Mouse (Mus musculus) stomach, adult 2 months (tissue): ENCODE results near the gene Oasl1. TPM values are rescaled to one million over a fixed set of nuclear protein-coding genes. Genes with fewer than 3 reads are reported as not detected.

Experiments
- polyA plus RNA-seq: library from polyadenylated mRNA; depleted of rRNA; stranded (reverse); fragments of >200 nt; gene quantifications from 2 replicates; pipeline ENCODE4 v1.2.3, GENCODE M21; 2012; rRNA removed

Oasl1 gene
- polyA plus RNA-seq, result 63.9 and 113 TPM in 2 replicates

DNA sequence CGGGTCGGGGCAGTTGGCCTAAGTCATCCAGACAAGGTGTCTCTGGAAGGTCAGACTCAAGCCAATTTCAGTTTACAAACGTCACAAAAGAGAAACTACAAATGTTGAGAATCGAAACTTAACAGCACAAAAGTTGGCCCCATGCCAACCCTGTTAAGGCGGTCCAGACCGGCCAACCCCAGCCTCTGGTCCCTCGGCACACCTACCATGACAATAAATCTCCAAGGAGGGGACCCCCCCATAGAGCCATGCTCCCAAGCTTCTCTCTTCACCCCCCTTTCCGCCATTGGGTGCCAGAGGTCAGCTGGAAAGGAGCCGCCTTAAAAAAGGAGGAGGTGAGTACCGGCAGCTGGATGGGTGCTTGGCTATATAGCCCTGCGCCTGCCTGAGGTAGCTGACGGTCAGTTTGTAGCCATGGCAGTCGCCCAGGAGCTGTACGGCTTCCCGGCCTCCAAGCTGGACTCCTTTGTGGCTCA lies at the start of gene Oasl1:
Oasl1 (plus strand) TSS at position 243 of the 476 bp plus-strand sequence.

DNA sequence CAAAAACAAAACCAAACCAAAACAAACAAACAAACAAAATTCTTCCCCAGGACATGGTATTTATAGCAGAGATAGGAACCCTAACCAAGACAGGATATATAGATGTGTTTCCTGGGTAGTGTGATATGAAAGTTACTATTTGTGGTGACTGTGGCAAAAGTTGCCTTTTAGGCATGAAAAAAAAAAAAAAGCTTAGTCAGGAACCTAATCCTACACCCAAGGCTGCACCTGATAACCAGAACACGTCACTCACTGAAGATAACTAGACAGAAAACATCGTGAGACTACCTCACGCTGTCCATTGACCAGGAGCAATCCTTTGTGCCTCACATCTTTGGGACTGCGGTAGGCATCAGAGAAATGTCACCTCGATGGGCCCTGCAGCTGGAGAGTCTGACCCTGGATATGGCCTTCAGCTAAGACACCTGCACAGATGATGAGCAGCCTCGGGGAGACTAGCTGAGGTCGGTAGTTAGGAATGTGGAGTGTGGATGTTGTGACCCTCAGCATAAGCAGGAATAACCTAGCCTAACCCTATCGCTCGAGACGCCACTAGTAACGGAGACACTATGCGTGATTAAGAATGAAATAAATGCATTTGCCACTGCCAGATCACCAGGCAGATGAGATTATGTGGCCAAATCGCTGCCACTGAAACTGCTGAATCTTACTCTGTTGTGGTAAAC lies 26.2 kb upstream of the Oasl1 start, which contains the start of gene Oasl2:
Oasl2 (plus strand) TSS at position 249 of the 686 bp plus-strand sequence.

DNA sequence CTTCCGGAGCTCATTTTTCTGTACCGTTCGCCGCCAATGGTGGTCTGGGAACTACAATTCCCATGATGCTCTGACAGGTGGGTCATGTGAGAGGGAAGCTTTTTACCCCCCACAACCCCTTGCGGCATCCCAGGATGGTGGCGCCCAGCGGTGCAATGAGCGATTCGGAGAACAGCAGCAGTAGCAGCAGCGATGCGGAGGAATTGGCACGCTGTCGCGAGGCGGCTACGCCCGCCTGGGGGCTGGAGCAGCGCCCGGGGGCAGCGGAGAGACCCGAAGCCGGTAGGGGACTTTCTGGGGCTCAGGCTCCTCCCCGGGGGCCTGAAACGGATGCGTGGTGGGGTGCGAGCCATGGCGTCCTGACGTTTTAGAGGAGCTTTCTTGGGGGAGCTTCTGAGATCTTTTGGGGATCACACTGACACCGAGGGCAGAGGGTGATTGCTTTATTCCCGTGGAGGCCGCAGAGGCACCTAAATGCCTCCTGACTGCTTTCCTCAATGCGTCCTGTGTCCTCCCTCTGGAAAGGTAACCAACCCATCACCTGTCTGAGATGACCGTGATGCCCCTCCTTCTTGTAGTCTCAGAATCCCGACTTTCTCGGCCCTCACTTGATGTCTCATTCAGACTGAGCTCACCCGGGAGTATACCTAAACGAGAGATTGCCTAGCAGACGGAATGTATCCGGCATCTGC lies 19.2 kb downstream of the Oasl1 start, which contains the start of gene 2210016L21Rik:
2210016L21Rik (plus strand) TSS at position 85 of the 692 bp plus-strand sequence.

DNA sequence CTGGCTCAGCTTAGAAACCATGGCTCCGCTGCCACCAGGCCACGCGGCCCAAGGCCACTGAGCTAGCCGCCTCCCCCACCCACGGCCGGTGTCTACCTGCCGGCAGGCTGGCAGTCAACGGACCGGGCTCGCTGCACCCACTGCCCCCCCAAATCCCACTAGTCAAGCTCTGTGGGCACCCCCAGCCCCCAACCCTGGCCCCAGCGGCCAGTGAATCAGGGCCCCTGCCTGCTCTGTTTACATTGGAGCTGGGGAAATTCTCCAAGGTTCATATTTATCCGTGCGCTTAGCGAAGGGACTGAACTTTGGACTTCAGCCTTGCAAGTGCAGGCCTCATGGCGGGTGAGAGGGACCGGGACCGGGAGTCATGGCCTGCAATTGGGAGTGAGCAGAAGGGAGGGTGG lies 47.8 kb downstream of the Oasl1 start, which contains the start of gene Hnf1a:
Hnf1a (minus strand) TSS at position 271 of the 404 bp plus-strand sequence.

Other genes starting within 250 kb of the Oasl1 start
- gene Gltp, start 232.3 kb upstream of the Oasl1 start, polyA plus RNA-seq, result 221 and 237 TPM in 2 replicates
- gene Tchp, start 215.5 kb upstream of the Oasl1 start, polyA plus RNA-seq, result 4.0 and 6.5 TPM in 2 replicates
- 26.9 and 34.6 TPM in 2 replicates for gene Ankrd13a, start 148.6 kb upstream of the Oasl1 start, polyA plus RNA-seq
- gene Git2, start 147.7 kb upstream of the Oasl1 start, polyA plus RNA-seq, result 13.2 and 14.2 TPM in 2 replicates
- 6.7 and 13.9 TPM in 2 replicates for gene 1500011B03Rik, start 99.8 kb upstream of the Oasl1 start, polyA plus RNA-seq
- gene 4930519G04Rik, start 69.6 kb upstream of the Oasl1 start, polyA plus RNA-seq, result not detected in 2 replicates
- gene Gm9936, start 64.6 kb upstream of the Oasl1 start, polyA plus RNA-seq, result not detected in 2 replicates
- gene Oasl2, start 26.3 kb upstream of the Oasl1 start, polyA plus RNA-seq, result 2.3 and 3.3 TPM in 2 replicates
- gene 2210016L21Rik, start 18.9 kb downstream of the Oasl1 start, polyA plus RNA-seq, result 10.2 and 13.8 TPM in 2 replicates
- 6.2 and 7.3 TPM in 2 replicates for gene Hnf1a, start 47.9 kb downstream of the Oasl1 start, polyA plus RNA-seq
- gene Sppl3, start 87.9 kb downstream of the Oasl1 start, polyA plus RNA-seq, result 44.3 and 46.2 TPM in 2 replicates
- not detected in 2 replicates for gene Gm10401, start 175.1 kb downstream of the Oasl1 start, polyA plus RNA-seq
- 62.0 and 69.5 TPM in 2 replicates for gene Acads, start 196.1 kb downstream of the Oasl1 start, polyA plus RNA-seq
- gene Unc119b, start 211.7 kb downstream of the Oasl1 start, polyA plus RNA-seq, result 14.9 and 15.3 TPM in 2 replicates
- 32.7 and 34.7 TPM in 2 replicates for gene Mlec, start 234.9 kb downstream of the Oasl1 start, polyA plus RNA-seq